Mouse (Mus musculus) embryonic fibroblast, embryonic 13.5 days (primary cell): Measurements from ENCODE around the gene Calhm5. TPM values are rescaled to one million over a fixed set of nuclear protein-coding genes. Genes with fewer than 3 reads are reported as not detected.
A peak's percentile ranks its signal among the peaks of the same experiment; 100 is the strongest.

ENCODE experiments used
- H3K27ac ChIP-seq: 2 replicates; pipeline ENCODE4 v1.5.1; 2012; ENCODE audit warnings: low read length, control low read depth, inconsistent platforms; ENCODE audit not compliant: insufficient read depth
- H3K4me1 ChIP-seq: 2 replicates; pipeline ENCODE4 v1.6.1; 2011; ENCODE audit warnings: low read length; ENCODE audit not compliant: control insufficient read depth, insufficient read depth
- H3K4me3 ChIP-seq: 2 replicates; pipeline ENCODE4 v1.5.1; 2011; ENCODE audit warnings: mild to moderate bottlenecking, control low read depth, low read length; ENCODE audit not compliant: insufficient read depth
- CTCF ChIP-seq: IDR thresholded peaks from 2 replicates; pipeline ENCODE4 v1.5.1; 2011; ENCODE audit warnings: mild to moderate bottlenecking, control low read depth, low read length, moderate library complexity, borderline replicate concordance; ENCODE audit not compliant: insufficient read depth
- POLR2A ChIP-seq: IDR thresholded peaks from 2 replicates; pipeline ENCODE4 v1.6.1; 2011; ENCODE audit warnings: low read depth, mild to moderate bottlenecking, control low read depth, low read length, moderate library complexity
- polyA plus RNA-seq: library from polyadenylated mRNA; stranded (reverse); fragments of >200 nt; gene quantifications from 2 replicates; pipeline ENCODE4 v1.2.4, GENCODE M21; 2011; ENCODE audit warnings: low read depth; ENCODE audit not compliant: missing spikeins, insufficient read length

The Calhm5 gene
- polyA plus RNA-seq, 1 experiment: 2.0 TPM

DNA sequence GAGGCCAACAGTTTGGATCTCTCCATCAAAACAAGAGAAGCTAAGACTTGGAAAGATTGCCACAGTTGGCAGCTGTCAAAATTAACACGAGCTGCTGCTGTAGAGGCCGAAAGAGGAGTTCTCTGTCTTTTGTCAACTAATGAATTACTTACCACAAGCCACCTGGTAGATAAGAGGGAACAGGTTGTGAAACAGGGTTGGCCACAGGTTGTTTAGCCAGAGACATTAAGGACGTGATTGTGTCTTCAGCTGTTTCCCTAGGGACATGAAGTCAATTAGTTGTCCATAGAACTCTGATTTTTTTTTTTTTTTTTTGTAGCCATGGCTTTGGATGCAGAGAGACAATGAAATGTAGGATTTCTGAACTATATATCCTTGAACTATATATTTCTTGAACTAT, 20.8 kb upstream of the Calhm5 start:
- no peak overlapping the region for H3K4me3 ChIP-seq
- TF ChIP-seq POLR2A: no peak
- no peak for TF ChIP-seq CTCF
- H3K27ac ChIP-seq: no peak overlapping the region
- no peaks in the 10 kb centered on the region for H3K4me1 ChIP-seq

DNA sequence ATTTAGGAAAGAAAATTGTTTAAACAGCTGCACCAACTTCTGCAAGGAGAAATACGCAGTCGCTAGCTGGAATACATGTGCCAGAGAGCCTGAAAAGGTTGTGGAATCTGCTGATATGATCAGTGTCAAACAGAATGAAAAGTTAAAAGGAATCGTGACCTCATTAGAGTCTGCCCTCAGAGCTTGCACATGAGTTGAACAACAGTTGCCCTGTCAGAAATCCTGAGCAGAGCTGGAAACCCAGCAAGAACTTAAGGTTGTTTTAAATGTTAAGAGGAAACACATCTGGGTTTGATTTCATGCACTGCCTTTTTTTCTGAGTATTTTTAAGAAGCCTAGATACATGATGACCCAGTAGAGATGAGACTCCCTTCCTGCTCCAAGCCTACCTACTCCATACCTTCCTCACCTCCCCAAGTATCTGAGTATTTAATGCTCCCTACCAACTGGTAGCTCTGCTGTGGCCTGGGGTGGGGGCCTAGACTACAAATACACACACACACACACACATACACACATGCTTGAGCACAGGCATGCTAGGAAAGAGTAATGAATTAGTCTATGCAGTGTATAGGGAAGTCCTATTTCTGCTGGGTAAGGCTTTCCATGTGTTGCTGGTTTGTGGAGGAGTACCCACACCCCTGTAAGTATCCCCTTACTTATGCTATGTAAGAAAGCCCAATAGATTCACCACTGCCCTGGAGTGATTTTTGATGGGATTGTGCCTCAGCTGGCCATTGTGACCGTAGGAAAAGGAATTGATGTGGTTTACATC, 15.8 kb upstream of the Calhm5 start:
- H3K4me1 ChIP-seq: no peaks in the 10 kb centered on the region
- peak overlapping the region; percentile 14; the same call in 1 of the 2 replicates for H3K27ac ChIP-seq
- no peak for TF ChIP-seq CTCF
- H3K4me3 ChIP-seq: no peak overlapping the region

DNA sequence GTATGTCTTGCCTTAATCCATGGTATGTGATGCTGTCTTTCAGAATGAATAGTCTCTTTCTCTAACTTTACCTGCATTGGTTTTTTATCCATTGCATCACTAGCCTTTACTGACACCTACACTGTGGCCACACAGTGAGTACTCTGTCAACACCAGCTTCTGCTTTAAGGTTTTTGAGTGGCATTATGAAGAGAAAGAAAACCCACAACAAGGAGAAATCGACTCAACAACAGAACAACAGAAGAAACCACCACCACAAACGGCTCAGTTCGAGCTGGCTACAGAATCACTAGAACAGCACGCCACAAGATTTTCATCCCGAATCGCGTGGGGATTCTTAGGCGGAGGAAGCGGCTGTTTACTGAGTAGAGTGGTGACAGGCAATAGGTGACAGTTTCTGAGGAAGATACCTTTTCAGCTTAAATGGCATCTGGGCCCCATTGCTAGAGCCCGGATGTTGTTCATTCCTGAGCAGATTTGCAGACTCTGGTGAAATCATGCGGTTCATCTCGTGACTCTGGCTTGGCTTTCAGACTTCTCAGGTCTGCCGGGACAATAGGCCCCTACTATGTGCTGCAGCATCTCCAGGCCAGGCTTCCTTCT, 14.6 kb upstream of the Calhm5 start:
- no peak overlapping the region for H3K4me3 ChIP-seq
- no peaks in the 10 kb centered on the region for H3K4me1 ChIP-seq
- H3K27ac ChIP-seq: no peak overlapping the region
- TF ChIP-seq POLR2A (no peak), CTCF (no peak)

- H3K4me1 ChIP-seq: peaks cover 8% of the 10 kb centered on the region
- H3K4me3 ChIP-seq: peak overlapping the region; percentile 14; the same call in 1 of the 2 replicates
- no peak for TF ChIP-seq CTCF
- peak overlapping the region; percentile 38 for H3K27ac ChIP-seq
Observed at GRCm38 (mm10) chr10:34095964-34096363, 355 bp downstream of the Calhm5 start.

DNA sequence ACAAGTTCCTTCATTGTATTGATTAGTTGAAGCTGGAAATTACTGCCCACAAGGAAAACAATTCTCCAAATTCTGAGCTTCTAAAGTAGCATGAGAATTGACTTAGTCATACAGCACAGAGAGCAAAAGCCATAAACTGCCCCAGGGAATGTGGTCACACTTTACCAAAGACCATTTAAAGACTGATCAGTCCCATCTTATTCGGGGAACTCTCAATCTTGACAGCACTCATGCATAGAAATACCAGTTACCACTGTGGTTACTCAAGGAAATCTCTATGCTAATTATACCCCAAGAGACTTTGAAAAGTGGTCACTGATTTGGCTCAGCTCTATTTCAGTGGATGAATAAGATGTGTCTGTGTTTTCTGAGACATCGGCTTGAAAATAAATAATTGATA, 1.2 kb downstream of the Calhm5 start:
- H3K4me1 ChIP-seq: peaks cover 8% of the 10 kb centered on the region
- H3K4me3 ChIP-seq: no peak overlapping the region
- TF ChIP-seq CTCF (no peak), POLR2A (no peak)
- H3K27ac ChIP-seq: peak overlapping the region; percentile 38

DNA sequence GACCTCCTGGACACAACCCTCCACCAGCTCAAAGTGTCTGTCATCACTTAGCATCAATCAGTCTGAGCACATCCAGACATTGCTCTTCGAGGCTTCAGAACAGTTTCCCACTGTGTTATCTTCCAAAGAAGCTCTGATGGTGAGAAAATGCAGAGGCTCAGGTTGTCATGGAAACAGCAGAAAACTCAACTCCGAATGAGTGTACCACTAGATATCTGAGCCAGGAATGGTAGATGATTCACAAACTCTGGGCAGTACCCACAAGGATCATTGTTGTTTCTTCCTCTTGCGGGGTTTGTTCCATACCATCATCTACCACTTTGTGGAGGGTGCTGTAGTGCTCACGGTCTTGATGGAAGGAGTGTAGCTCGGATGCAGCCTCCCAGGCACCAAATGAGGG, 4.4 kb downstream of the Calhm5 start:
- TF ChIP-seq CTCF (no peak), POLR2A (no peak)
- Histone ChIP-seq H3K4me1 (peaks cover 8% of the 10 kb centered on the region), H3K27ac (no peak overlapping the region), H3K4me3 (no peak overlapping the region)

DNA sequence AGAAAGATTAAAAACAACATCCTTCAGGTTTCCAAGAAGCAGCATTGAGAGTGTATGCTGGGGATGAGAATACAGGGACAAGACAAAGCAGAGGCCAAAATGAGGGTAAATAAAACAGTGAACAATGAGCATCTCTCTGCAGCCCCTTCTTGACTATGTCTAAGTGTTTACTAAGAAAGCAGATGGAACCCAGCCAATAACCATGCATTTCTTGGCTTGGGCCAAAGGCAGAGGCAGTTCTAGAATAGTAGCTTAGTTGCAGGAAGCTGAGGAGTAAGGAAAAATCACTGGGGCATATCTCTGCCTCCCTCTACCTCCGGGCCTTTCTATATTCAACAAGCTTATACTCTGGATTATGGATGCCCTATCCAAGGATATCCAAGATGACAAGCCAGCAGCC, 5.8 kb downstream of the Calhm5 start:
- H3K4me3 ChIP-seq: no peak overlapping the region
- H3K27ac ChIP-seq: no peak overlapping the region
- TF ChIP-seq CTCF (no peak), POLR2A (no peak)
- peaks cover 2% of the 10 kb centered on the region; the same call in 1 of the 2 replicates for H3K4me1 ChIP-seq

GRCm38 (mm10) chr10:34089517-34089916, 6.8 kb downstream of the Calhm5 start:
- Histone ChIP-seq H3K27ac (peak overlapping the region; percentile 24; the same call in 1 of the 2 replicates), H3K4me1 (peaks cover 2% of the 10 kb centered on the region; the same call in 1 of the 2 replicates), H3K4me3 (no peak overlapping the region)
- TF ChIP-seq POLR2A (no peak), CTCF (no peak)

GRCm38 (mm10) chr10:34088515-34088914, 7.8 kb downstream of the Calhm5 start:
- H3K4me3 ChIP-seq: no peak overlapping the region
- H3K27ac ChIP-seq: peak overlapping the region; percentile 64; the same call in 1 of the 2 replicates
- TF ChIP-seq POLR2A (no peak), CTCF (no peak)

DNA sequence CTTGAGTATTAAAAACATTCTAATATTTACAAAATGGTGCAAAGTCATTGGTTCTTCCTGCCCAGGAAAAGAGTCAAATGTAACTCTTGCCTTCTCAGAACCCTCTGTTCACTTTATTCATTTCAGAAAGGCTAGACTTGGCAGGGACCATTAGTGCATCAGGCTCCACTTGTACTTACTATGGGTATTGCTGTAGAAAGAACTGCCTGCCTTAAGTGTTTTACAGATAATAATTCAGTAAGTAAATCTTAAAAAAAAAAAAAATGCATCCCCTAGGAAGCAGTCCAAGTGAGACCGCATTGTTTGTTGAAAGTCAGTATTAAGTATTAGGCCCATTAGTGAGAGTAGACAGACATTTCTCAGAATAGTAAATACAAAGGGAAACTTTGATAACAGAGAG, 9.8 kb downstream of the Calhm5 start:
- TF ChIP-seq CTCF: no peak
- TF ChIP-seq POLR2A: no peak
- H3K27ac ChIP-seq: peak overlapping the region; percentile 57

More at GRCm38 (mm10) chr10:34088515-34088914, 7.8 kb downstream of the Calhm5 start:
- 0 out of 2 replicates have a peak, but pooled peaks cover 2% of the 10 kb centered on the region for H3K4me1 ChIP-seq

More for the DNA sequence above, 9.8 kb downstream of the Calhm5 start:
- Histone ChIP-seq H3K4me3 (no peak overlapping the region), H3K4me1 (no peaks in the 10 kb centered on the region)
